In the genomic region with DNA sequence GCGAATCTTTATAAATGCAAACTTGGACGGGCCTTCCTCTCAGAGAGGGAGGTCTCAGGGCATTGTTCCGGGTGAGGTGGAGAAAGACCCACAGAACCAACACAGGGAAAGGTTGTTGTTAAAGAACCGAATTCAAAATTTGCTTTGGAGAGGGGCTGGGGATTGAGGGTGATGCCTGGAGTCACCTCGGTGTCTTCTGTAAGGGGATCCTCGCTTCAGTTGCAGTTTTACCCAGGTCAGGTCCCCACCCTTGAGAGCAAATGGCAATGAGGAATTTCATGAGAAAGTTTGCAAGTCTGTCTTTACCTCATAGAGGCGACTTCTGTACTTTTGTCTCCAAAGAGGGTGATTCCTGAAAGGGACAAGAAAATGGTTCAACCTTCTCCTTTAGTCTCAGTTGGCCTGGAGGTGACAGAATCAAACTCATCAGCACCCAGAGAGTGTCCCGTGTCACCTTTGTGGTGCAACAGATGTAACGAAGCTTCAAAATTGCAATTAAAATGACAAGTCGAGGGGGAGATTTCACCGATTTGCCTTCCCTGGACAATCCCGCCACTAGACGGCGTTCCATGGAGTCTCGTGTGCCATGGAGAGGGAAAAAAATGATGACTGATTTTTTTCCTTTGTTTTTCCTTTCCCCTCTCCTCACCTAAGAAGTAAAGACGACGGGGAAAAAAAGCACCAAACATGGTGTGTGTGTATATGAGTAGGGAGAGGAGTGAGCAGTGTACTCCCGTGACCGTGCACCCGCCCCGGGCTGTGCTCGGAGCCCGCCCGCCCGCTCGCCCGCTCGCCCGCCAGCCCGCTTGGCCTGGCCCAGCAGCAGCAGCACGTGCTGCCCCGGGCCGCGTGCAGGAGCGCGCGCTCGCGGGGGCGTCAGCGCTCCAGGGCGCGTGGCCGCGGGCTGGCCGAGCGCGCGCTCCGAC, we compare ENCODE assay signal across 9 mouse cellular contexts. TPM values are rescaled to one million over a fixed set of nuclear protein-coding genes. Genes with fewer than 3 reads are reported as not detected.
DNase-seq lines count a peak whose midpoint lies in the region; ATAC-seq and TF ChIP-seq lines count a peak whose summit lies in the region.
"Had no signal": no experiment of that assay in that cellular context is flagged by ENCODE, and none has a peak within 500 bp of the region (broad histone marks: within the 10 kb centered on the region; RNA-seq: fewer than 3 reads in every experiment).

No protein-coding gene starts in this region.

- peaks cover 7% of the 10 kb centered on the region for H3K4me1 ChIP-seq in E14TG2a.4 (replicated peaks; ENCODE audit: low read depth, low read length)
- peaks cover 18% of the 10 kb centered on the region for H3K4me1 ChIP-seq in hindbrain, embryonic 12.5 days
- H3K4me1 ChIP-seq in liver, embryonic 11.5 days (replicated peaks; ENCODE audit: control insufficient read depth, insufficient read depth, low read length): peaks cover 10% of the 10 kb centered on the region

- H3K4me3 ChIP-seq in E14TG2a.4 (replicated peaks; ENCODE audit: low read length): no peak overlapping the region; the same call in 1 of the 2 replicates
- peak overlapping the region; percentile 46 for H3K4me3 ChIP-seq in hindbrain, embryonic 12.5 days
- H3K4me3 ChIP-seq in liver, embryonic 11.5 days (ENCODE audit: low read depth, low read length): peak overlapping the region; percentile 44

- peak overlapping the region; percentile 68 for H3K9ac ChIP-seq in hindbrain, embryonic 12.5 days
- H3K9ac ChIP-seq in liver, embryonic 11.5 days (ENCODE audit: low read depth, low read length): no peak overlapping the region

- ATAC-seq in hindbrain, embryonic 12.5 days (ENCODE audit: low FRiP score): peak; percentile 87
- ATAC-seq in liver, embryonic 11.5 days (replicated peaks; ENCODE audit: low FRiP score): peak; percentile 63
- no peak for ATAC-seq in erythroblast, adult 5-6 weeks (replicated peaks; ENCODE audit: low FRiP score, poor library complexity, severe bottlenecking)

- peak overlapping the region; percentile 71 for H3K27ac ChIP-seq in hindbrain, embryonic 12.5 days
- no peak overlapping the region for H3K27ac ChIP-seq in liver, embryonic 11.5 days (ENCODE audit: low read depth, low read length)

- WGBS in hindbrain, embryonic 12.5 days: 1% methylated on average over 41 of the region's 50 CpGs
- 4% methylated on average over 32 of the region's 50 CpGs for WGBS in liver, embryonic 11.5 days

- H3K27me3 ChIP-seq in E14TG2a.4 (ENCODE audit: insufficient read depth, low read length): peaks cover 74% of the 10 kb centered on the region
- H3K27me3 ChIP-seq in hindbrain, embryonic 12.5 days: peaks cover 58% of the 10 kb centered on the region
- peaks cover 69% of the 10 kb centered on the region for H3K27me3 ChIP-seq in liver, embryonic 11.5 days (replicated peaks; ENCODE audit: control insufficient read depth, insufficient read depth, low read length)

- peak overlapping the region; percentile 83 for H3K4me2 ChIP-seq in hindbrain, embryonic 12.5 days (replicated peaks)
- H3K4me2 ChIP-seq in liver, embryonic 11.5 days: peak overlapping the region; percentile 77

- H3K36me3 ChIP-seq in E14TG2a.4 (ENCODE audit: insufficient read depth, low read length): no peaks in the 10 kb centered on the region
- no peaks in the 10 kb centered on the region for H3K36me3 ChIP-seq in hindbrain, embryonic 12.5 days
- H3K36me3 ChIP-seq in liver, embryonic 11.5 days (ENCODE audit: control insufficient read depth, insufficient read depth, low read length): no peaks in the 10 kb centered on the region

- TF ChIP-seq CTCF in E14TG2a.4 (conservative IDR thresholded peaks at IDR 0.05; ENCODE audit: low read length): peak; percentile 46

- peaks cover 14% of the 10 kb centered on the region for H3K9me3 ChIP-seq in E14TG2a.4 (ENCODE audit: low read length)
- H3K9me3 ChIP-seq in hindbrain, embryonic 12.5 days (replicated peaks): no peaks in the 10 kb centered on the region
- no peaks in the 10 kb centered on the region for H3K9me3 ChIP-seq in liver, embryonic 11.5 days (ENCODE audit: control insufficient read depth, low read length)

- DNase-seq in gastrocnemius, postnatal 10 days: peak; percentile 37
- DNase-seq in gastrocnemius, adult 8-10 months (ENCODE audit: low spot score in 2 of 2): no peak
- peak; percentile 80 for DNase-seq in embryo, embryonic 11 days
- DNase-seq in liver, embryonic 11.5 days (ENCODE audit: low spot score): peak; percentile 49
- DNase-seq in right cerebral cortex, adult 2 months (ENCODE audit: low spot score in 2 of 2): peak; percentile 43 to 56

RNA-seq across cellular contexts. Expression of a gene that starts 12.1 kb away (rescaled TPM):
- total RNA-seq in gastrocnemius, postnatal 10 days (2021): under 1 TPM; 0.23 to 0.32 TPM
- total RNA-seq in gastrocnemius, adult 8-10 months (2022): not detected
- 0.14 and 0.54 TPM in 2 replicates for polyA plus RNA-seq in hindbrain, embryonic 12.5 days (2016; fragmentation: Nextera tagmentation; extraction: Ambion mirVana)
- 0.17 and 0.26 TPM in 2 replicates for polyA plus RNA-seq in liver, embryonic 11.5 days (2014; fragmentation: Nextera tagmentation; extraction: Ambion mirVana)
- not detected in 2 replicates for total RNA-seq in erythroblast, adult 5-6 weeks (2015; ENCODE audit: low replicate concordance)
- total RNA-seq in erythroblast, adult 5-6 weeks (2017; ENCODE audit: low replicate concordance): not detected in 2 replicates
- total RNA-seq: MEL had no signal

Comparison
In these comparisons a context has a peak if more than half of its experiments do, and no peak if none do; other contexts are left out.
1. DNase-seq: peak in gastrocnemius, postnatal 10 days (single experiment), embryo, embryonic 11 days (single experiment), liver, embryonic 11.5 days (single experiment) and right cerebral cortex, adult 2 months (2 of 2); none in gastrocnemius, adult 8-10 months (0 of 2).